Mouse (Mus musculus): Measurements from ENCODE around the gene Sh2d7. TPM values are rescaled to one million over a fixed set of nuclear protein-coding genes. Genes with fewer than 3 reads are reported as not detected.

Sh2d7 gene
- polyA plus RNA-seq (2015; fragmentation: Nextera tagmentation; extraction: Ambion mirVana): 0.13 TPM in 1 of 2 replicates, not detected in the other

DNA sequence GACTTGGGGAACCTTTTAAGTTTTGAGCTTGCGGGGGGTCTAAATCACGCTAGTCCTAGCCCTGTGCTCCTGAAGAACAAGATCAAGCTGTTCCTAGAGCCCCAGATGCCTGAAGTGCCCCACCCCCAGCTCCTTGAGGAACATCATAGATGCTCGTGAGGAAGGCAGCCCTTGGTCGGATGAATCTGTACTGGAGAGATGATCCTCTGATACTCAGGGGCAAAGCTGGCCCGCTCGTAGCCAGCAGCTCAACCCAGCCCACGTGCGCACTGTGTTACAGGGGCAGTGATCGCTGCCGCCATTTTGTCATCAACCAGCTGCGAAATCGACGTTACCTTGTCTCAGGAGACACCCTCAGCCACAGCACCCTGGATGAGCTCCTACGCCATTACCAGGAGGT, at the start of gene Sh2d7:
Sh2d7 (plus strand) TSS at position 301 of the 400 bp plus-strand sequence.
- H3K4me3 ChIP-seq (replicated peaks): no peak within 1 kb of the TSS
- no peak within 1 kb of the TSS for H3K27ac ChIP-seq (replicated peaks)
- no peak within 1 kb of the TSS for H3K4me2 ChIP-seq
- no peak within 1 kb of the TSS for H3K9ac ChIP-seq (replicated peaks)
- ATAC-seq (ENCODE audit: low FRiP score): no peak
- no peaks in the 10 kb centered on the region for H3K9me3 ChIP-seq (replicated peaks)
- 0 out of 2 replicates have a peak, but pooled peaks cover 2% of the 10 kb centered on the region for H3K36me3 ChIP-seq
- WGBS: 96% methylated on average over 14 of the region's 14 CpGs
- no peaks in the 10 kb centered on the region for H3K27me3 ChIP-seq (replicated peaks)
- peaks cover 11% of the 10 kb centered on the region for H3K4me1 ChIP-seq

DNA sequence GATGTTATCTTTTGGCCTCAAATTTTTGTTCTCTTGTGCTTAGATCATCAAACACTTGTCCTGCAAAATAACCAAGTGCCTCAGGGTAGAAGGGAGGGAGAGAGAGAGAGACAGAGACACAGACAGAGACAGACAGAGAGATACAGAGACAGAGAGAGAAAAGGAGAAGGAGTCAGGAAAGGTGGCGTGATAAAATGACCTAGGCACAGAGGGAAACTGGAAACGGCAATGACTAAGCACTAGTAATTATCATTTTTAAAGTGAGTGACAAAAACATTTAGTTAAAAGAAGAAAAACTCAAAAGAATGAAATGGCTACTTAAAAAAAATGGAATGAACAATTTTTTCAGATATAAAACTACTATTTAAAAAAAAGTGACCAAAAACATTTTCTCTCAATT, 49.2 kb upstream of the Sh2d7 start:
- no peak for ATAC-seq (ENCODE audit: low FRiP score)
- Histone ChIP-seq H3K4me2 (no peak overlapping the region), H3K9ac (replicated peaks) (no peak overlapping the region), H3K9me3 (replicated peaks) (no peaks in the 10 kb centered on the region), H3K36me3 (no peaks in the 10 kb centered on the region), H3K27me3 (replicated peaks) (no peaks in the 10 kb centered on the region), H3K4me1 (no peaks in the 10 kb centered on the region), H3K27ac (replicated peaks) (no peak overlapping the region), H3K4me3 (replicated peaks) (no peak overlapping the region)
- 83% methylated on average over 2 of the region's 2 CpGs for WGBS

DNA sequence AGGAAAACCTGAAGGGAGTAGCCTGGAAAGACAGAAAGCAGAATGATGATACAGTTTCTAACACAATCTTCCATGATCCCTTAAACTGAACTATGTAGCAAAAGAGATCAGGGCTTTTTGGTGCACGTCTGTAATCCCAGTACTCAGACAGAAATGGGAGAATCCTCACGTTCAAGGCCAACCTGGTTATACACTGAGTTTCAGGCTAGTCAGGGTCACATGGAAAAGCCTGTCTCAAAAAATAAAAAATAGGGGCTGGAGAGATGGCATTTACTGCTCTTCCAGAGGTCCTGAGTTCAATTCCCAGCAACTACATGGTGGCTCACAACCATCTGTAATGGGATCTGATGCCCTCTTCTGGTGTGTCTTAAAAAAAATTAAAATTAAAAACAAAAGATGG, 48.4 kb upstream of the Sh2d7 start:
- Histone ChIP-seq H3K4me2 (no peak overlapping the region), H3K9ac (replicated peaks) (no peak overlapping the region), H3K4me3 (replicated peaks) (no peak overlapping the region), H3K36me3 (no peaks in the 10 kb centered on the region), H3K27me3 (replicated peaks) (no peaks in the 10 kb centered on the region), H3K9me3 (replicated peaks) (no peaks in the 10 kb centered on the region), H3K4me1 (no peaks in the 10 kb centered on the region), H3K27ac (replicated peaks) (no peak overlapping the region)
- WGBS: 91% methylated on average over 2 of the region's 2 CpGs
- no peak for ATAC-seq (ENCODE audit: low FRiP score)

DNA sequence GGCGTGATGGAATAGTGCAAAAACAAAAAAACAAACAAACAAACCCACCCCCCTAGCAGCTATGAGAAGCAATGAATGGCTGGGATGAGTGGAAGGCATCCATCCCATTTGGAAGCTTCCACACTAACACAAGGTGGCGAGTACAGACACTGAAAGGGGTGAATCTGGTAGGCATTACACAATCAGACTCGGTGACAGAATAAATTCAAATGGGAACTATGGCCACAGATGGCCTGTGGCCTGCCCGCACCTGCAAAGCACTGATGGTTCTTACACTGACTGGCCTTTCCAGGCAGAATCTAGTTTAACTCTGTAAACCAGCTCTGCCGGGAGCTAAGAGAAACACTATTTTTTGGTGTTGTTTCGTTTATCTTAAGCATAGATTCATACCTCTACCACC, 39.5 kb upstream of the Sh2d7 start:
- WGBS: 84% methylated on average over 6 of the region's 6 CpGs
- 0 out of 2 replicates have a peak overlapping the region, but pooled peaks have one; percentile 0 for H3K4me3 ChIP-seq (replicated peaks)
- no peak overlapping the region for H3K27ac ChIP-seq (replicated peaks)
- no peaks in the 10 kb centered on the region for H3K9me3 ChIP-seq (replicated peaks)
- H3K36me3 ChIP-seq: no peaks in the 10 kb centered on the region
- ATAC-seq (ENCODE audit: low FRiP score): no peak
- H3K4me1 ChIP-seq: peaks cover 28% of the 10 kb centered on the region
- H3K4me2 ChIP-seq: peak overlapping the region; percentile 78
- no peak overlapping the region for H3K9ac ChIP-seq (replicated peaks)
- H3K27me3 ChIP-seq (replicated peaks): no peaks in the 10 kb centered on the region

DNA sequence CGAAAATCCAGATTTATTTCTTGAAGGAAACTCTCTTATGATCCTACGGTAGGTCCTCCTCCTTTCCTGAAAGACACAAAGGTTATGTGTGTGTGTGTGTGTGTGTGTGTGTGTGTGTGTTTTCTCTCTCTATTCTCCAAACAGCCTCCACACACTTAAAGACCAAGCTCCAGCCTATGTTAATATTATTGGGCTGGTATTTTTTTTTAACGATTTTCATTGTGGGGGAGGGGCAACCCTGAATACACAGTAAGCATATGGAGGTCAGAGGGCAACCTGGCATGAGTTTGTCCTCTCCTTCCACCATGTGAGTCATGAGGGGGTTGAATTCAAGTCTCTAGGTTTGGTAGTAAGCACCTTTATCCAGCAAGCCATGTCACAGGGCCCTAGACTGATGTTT, 39.0 kb upstream of the Sh2d7 start:
- H3K4me1 ChIP-seq: peaks cover 28% of the 10 kb centered on the region
- H3K27ac ChIP-seq (replicated peaks): no peak overlapping the region
- ATAC-seq (ENCODE audit: low FRiP score): no peak
- no peaks in the 10 kb centered on the region for H3K36me3 ChIP-seq
- no peaks in the 10 kb centered on the region for H3K27me3 ChIP-seq (replicated peaks)
- peak overlapping the region; percentile 78 for H3K4me2 ChIP-seq
- H3K4me3 ChIP-seq (replicated peaks): peak overlapping the region; percentile 82
- WGBS: 79% methylated on average over 3 of the region's 3 CpGs
- no peak overlapping the region for H3K9ac ChIP-seq (replicated peaks)
- H3K9me3 ChIP-seq (replicated peaks): no peaks in the 10 kb centered on the region

DNA sequence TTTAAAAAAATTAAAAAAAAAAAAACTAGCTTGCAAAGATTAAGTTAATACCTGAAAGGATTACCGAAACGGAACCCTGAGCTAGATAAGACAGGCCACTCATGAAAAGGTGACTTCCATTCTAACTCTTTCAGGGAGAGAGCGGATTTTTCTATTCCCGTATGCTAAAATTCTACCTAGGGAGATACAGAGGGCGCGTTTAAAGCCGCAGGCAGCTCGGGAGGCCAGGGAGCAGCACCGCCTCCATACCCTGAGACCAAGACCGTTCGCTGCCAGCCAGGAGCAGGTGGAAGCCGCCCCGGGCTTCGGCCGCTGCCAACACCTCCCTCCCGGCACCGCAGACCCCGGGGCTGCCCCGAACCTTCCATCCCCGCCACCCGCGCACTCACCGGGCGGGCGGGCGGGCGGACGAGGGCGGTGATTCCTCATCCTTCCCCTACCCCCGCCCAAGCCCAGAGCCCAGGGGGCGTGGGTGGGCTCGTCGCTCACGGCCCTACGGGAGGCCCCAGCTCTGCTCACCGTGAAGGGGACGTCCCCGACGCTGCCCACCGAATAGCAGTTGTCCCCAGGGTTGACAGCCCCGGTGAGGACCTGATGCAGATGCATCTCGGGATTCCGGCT, 37.8 kb upstream of the Sh2d7 start:
- H3K4me2 ChIP-seq: peak overlapping the region; percentile 78
- H3K4me3 ChIP-seq (replicated peaks): peak overlapping the region; percentile 82
- H3K9ac ChIP-seq (replicated peaks): peak overlapping the region; percentile 91
- no peaks in the 10 kb centered on the region for H3K27me3 ChIP-seq (replicated peaks)
- peak; percentile 63 for ATAC-seq (ENCODE audit: low FRiP score)
- H3K27ac ChIP-seq (replicated peaks): peak overlapping the region; percentile 92
- H3K4me1 ChIP-seq: peaks cover 28% of the 10 kb centered on the region
- under 1% methylated on average over 42 of the region's 43 CpGs for WGBS
- no peaks in the 10 kb centered on the region for H3K36me3 ChIP-seq
- no peaks in the 10 kb centered on the region for H3K9me3 ChIP-seq (replicated peaks)

DNA sequence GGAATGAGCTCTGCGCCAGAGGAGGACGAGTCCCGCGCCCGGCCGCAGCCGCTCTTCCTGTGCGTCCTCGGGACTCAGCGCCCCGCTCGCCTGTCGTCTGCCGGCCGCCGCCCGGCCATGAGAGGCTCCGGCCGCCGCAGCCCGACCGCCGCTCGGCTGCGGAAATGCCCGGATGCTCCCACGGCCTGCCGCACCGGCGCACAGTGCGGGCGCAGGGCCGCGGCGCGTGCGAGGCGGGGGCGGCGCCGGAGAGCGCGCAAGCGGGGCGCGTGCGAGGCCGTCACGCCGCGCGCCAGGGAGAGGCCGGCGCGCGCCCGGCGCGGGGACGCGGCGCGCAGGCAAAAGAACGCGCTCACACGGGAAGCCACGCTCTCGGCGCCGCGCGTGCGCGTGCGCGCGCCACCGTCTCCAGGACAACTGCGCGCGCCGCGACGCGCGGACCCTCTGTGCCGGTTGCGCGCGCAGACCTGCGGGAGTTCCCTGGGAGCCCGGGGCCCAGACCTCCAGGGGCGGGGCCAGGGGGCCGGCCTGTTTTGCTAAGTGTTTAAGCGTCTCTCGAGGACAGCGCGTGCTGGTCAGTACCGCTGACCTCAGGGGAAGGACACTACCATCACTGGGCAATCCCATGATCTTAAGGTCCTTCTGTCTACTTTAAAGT, 37.2 kb upstream of the Sh2d7 start, which contains the start of gene Dmxl2:
Dmxl2 (minus strand) TSS at position 174 of the 658 bp plus-strand sequence.
- WGBS: under 1% methylated on average over 88 of the region's 99 CpGs
- H3K27me3 ChIP-seq (replicated peaks): no peaks in the 10 kb centered on the region
- no peaks in the 10 kb centered on the region for H3K9me3 ChIP-seq (replicated peaks)
- ATAC-seq (ENCODE audit: low FRiP score): peak; percentile 95
- H3K36me3 ChIP-seq: no peaks in the 10 kb centered on the region
- peak within 1 kb of the TSS; percentile 78 for H3K4me2 ChIP-seq
- peaks cover 28% of the 10 kb centered on the region for H3K4me1 ChIP-seq
- H3K27ac ChIP-seq (replicated peaks): peak within 1 kb of the TSS; percentile 92
- H3K9ac ChIP-seq (replicated peaks): peak within 1 kb of the TSS; percentile 91
- H3K4me3 ChIP-seq (replicated peaks): peak within 1 kb of the TSS; percentile 82

DNA sequence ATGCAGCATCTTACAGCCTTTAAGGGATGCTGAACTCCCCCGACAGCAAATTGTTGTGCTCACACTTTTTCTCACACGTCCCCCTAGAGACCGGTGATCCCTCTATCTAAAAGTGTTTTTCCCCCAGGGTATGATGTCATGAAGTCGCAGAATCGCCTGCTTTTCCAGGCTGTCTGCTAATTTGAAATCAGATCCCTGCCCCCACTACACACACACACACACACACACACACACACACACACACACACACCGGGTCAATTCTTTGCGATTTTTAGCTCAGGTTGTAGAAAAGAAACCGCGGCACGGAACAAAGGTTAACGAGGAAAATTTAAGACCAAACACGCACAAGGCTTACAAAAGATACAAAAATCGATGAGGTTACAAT, 36.7 kb upstream of the Sh2d7 start:
- peak; percentile 14; the same call in 1 of the 2 replicates for ATAC-seq (ENCODE audit: low FRiP score)
- Histone ChIP-seq H3K9ac (replicated peaks) (peak overlapping the region; percentile 46), H3K4me1 (peaks cover 28% of the 10 kb centered on the region), H3K4me3 (replicated peaks) (peak overlapping the region; percentile 82), H3K27me3 (replicated peaks) (no peaks in the 10 kb centered on the region), H3K36me3 (no peaks in the 10 kb centered on the region), H3K9me3 (replicated peaks) (no peaks in the 10 kb centered on the region), H3K27ac (replicated peaks) (peak overlapping the region; percentile 92), H3K4me2 (peak overlapping the region; percentile 78)
- 3% methylated on average over 13 of the region's 13 CpGs for WGBS

DNA sequence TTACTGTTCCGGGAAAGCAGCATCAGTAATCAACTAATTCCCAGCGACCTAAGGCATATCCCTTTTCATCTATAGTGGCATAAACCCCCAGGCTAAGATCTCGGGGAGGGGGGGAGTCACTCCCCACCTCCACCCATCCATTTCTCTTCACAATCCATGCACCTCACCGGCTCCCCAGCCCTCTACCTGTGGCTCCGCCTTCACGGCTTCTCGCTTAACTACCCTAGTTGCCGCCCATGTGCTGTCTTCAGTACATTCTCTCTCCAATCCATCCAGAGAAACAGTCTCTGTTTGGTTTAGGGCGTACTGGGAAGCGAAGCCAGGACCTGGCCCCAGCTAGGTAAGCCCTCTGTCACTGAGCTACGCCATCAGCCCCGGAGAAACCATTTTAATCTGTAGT, 35.9 kb upstream of the Sh2d7 start:
- H3K4me3 ChIP-seq (replicated peaks): peak overlapping the region; percentile 82
- no peaks in the 10 kb centered on the region for H3K27me3 ChIP-seq (replicated peaks)
- H3K4me2 ChIP-seq: peak overlapping the region; percentile 78
- no peaks in the 10 kb centered on the region for H3K36me3 ChIP-seq
- H3K9ac ChIP-seq (replicated peaks): 0 out of 2 replicates have a peak overlapping the region, but pooled peaks have one; percentile 7
- no peak overlapping the region for H3K27ac ChIP-seq (replicated peaks)
- peaks cover 28% of the 10 kb centered on the region for H3K4me1 ChIP-seq
- H3K9me3 ChIP-seq (replicated peaks): no peaks in the 10 kb centered on the region
- ATAC-seq (ENCODE audit: low FRiP score): no peak
- WGBS: 13% methylated on average over 12 of the region's 12 CpGs

DNA sequence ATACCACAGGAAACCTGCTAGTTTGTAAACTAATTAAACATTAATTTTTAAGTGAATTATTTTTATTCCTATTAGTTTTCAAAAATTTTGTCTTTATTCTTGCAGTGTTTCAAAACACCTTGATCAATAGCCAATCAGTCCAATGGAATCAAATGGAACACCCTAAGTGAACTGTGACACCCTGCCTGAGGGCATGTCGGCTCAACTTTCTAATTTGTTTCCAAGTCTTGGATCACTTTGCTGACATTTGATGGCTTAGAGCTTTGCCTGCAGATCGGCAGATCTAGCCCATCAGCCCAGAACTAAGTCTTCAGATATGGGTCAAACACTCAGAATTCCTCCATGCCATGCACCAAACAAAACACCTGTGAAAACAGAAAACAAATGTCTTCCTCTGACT, 22.8 kb upstream of the Sh2d7 start:
- Histone ChIP-seq H3K9ac (replicated peaks) (no peak overlapping the region), H3K4me1 (no peaks in the 10 kb centered on the region), H3K9me3 (replicated peaks) (no peaks in the 10 kb centered on the region), H3K36me3 (no peaks in the 10 kb centered on the region), H3K4me3 (replicated peaks) (no peak overlapping the region), H3K27ac (replicated peaks) (no peak overlapping the region), H3K4me2 (no peak overlapping the region), H3K27me3 (replicated peaks) (no peaks in the 10 kb centered on the region)
- no peak for ATAC-seq (ENCODE audit: low FRiP score)
- 90% methylated on average over 2 of the region's 2 CpGs for whole genome bisulfite sequencing

DNA sequence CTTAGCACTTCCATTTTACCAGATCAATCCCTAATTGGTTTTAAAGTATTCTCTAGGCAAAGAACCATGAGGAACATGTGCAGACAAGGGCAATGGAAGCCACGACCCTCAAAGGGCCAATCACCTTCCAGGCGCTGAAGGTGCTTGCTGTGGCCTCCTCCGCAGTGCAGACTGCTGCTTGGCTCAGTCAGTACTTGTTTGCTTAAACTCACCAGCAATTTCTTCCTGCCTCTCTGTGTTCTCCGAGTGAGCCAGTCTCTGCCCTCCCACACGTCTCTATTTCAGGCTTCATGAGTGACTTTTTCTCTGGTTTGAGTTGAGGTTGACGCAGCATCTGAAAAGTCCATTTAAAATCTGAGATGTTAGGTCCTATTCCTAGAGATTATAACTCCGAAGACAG, 19.9 kb upstream of the Sh2d7 start:
- WGBS: 73% methylated on average over 7 of the region's 7 CpGs
- Histone ChIP-seq H3K9me3 (replicated peaks) (no peaks in the 10 kb centered on the region), H3K27ac (replicated peaks) (no peak overlapping the region), H3K9ac (replicated peaks) (no peak overlapping the region), H3K4me1 (no peaks in the 10 kb centered on the region), H3K4me2 (no peak overlapping the region), H3K4me3 (replicated peaks) (no peak overlapping the region), H3K36me3 (no peaks in the 10 kb centered on the region), H3K27me3 (replicated peaks) (no peaks in the 10 kb centered on the region)
- no peak for ATAC-seq (ENCODE audit: low FRiP score)

DNA sequence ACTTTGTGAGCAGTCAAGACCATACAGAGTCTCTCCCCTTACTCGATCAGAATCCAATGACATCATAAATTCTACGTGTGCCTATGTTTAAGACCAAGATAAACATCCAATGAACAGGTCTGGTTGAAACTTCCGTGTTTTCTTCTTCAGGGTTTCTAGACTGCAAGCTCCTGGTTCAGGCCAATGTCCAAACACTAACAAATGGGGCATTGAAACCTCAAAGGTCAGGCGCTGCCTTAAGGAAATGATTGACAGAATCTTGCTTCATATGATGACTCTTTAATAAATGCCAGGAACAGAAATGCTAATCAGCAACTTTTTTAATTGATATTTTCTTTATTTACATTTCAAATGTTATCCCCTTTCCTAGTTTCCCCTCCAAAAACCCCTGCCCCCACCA, 18.5 kb upstream of the Sh2d7 start:
- 85% methylated on average over 4 of the region's 4 CpGs for WGBS
- no peak for ATAC-seq (ENCODE audit: low FRiP score)
- H3K27ac ChIP-seq (replicated peaks): no peak overlapping the region
- no peaks in the 10 kb centered on the region for H3K9me3 ChIP-seq (replicated peaks)
- no peaks in the 10 kb centered on the region for H3K36me3 ChIP-seq
- H3K27me3 ChIP-seq (replicated peaks): no peaks in the 10 kb centered on the region
- no peaks in the 10 kb centered on the region for H3K4me1 ChIP-seq
- H3K4me3 ChIP-seq (replicated peaks): no peak overlapping the region
- H3K9ac ChIP-seq (replicated peaks): no peak overlapping the region
- no peak overlapping the region for H3K4me2 ChIP-seq
